Mouse (Mus musculus) ES-E14 (cell line): ENCODE results near the gene Tbl1x. TPM values are rescaled to one million over a fixed set of nuclear protein-coding genes. Genes with fewer than 3 reads are reported as not detected.

Source experiments
- DNase-seq: peaks from one replicate; pipeline ENCODE4 v3.0.0-alpha.2; 2013; ENCODE audit warnings: low read depth, low spot score
- H3K27ac ChIP-seq: 2 replicates; pipeline ENCODE4 v1.5.1; 2012; ENCODE audit warnings: low read depth, mild to moderate bottlenecking, low read length, moderate library complexity, mixed read lengths; ENCODE audit not compliant: poor library complexity, insufficient read depth, severe bottlenecking
- H3K36me3 ChIP-seq: 2 replicates; pipeline ENCODE4 v1.6.1; 2012; ENCODE audit warnings: mild to moderate bottlenecking, low read length, moderate library complexity, mixed read lengths; ENCODE audit not compliant: control insufficient read depth, poor library complexity, insufficient read depth, severe bottlenecking
- H3K4me1 ChIP-seq, 2 experiments: fragments of 150-350 bp in 1 of 2; sonication (generic) in 1 of 2; 2 replicates each; pipeline ENCODE4 v1.6.1; 2012; ENCODE audit warnings: low read length in 2 of 2, mild to moderate bottlenecking in 1 of 2, mixed read lengths in 1 of 2; ENCODE audit not compliant: control insufficient read depth in 2 of 2, insufficient read depth in 2 of 2, poor library complexity in 1 of 2
- H3K4me3 ChIP-seq, 2 experiments: fragments of 150-350 bp in 1 of 2; sonication (generic) in 1 of 2; 2 replicates each; pipeline ENCODE4 v1.5.1; 2012; ENCODE audit warnings: low read length in 2 of 2, low read depth in 1 of 2, mild to moderate bottlenecking in 1 of 2, mixed read lengths in 1 of 2; ENCODE audit not compliant: insufficient read depth in 1 of 2, poor library complexity in 1 of 2, severe bottlenecking in 1 of 2
- H3K9ac ChIP-seq: 2 replicates; pipeline ENCODE4 v1.6.1; 2012; ENCODE audit warnings: low read depth, mild to moderate bottlenecking, low read length, mixed read lengths; ENCODE audit not compliant: poor library complexity, insufficient read depth, severe bottlenecking
- H3K9me3 ChIP-seq: fragments of 150-350 bp; sonication (generic); 2 replicates; pipeline ENCODE4 v1.6.1; 2012; ENCODE audit warnings: low read depth, mild to moderate bottlenecking, low read length; ENCODE audit not compliant: control insufficient read depth, insufficient read depth
- CHD2 ChIP-seq: IDR thresholded peaks from 2 replicates; pipeline ENCODE4 v1.6.1; 2014; ENCODE audit warnings: mild to moderate bottlenecking, low read depth, low read length, inconsistent platforms
- HCFC1 ChIP-seq: IDR thresholded peaks from 2 replicates; pipeline ENCODE4 v1.6.1; 2012; ENCODE audit warnings: low read length, inconsistent platforms, borderline replicate concordance; ENCODE audit not compliant: insufficient read depth
- MAFK ChIP-seq: IDR thresholded peaks from 2 replicates; pipeline ENCODE4 v1.6.1; 2014; ENCODE audit warnings: mild to moderate bottlenecking, low read depth, low read length, inconsistent platforms; ENCODE audit not compliant: insufficient read depth
- ZC3H11A ChIP-seq: IDR thresholded peaks from 2 replicates; pipeline ENCODE4 v1.6.1; 2012; ENCODE audit warnings: low read depth, mild to moderate bottlenecking, inconsistent platforms, low read length, borderline replicate concordance
- ZNF384 ChIP-seq: IDR thresholded peaks from 2 replicates; pipeline ENCODE4 v1.6.1; 2012; ENCODE audit warnings: low read depth, low read length, inconsistent platforms
- in situ Hi-C, 2 experiments: fragments of 600-800 bp; cut with MboI; formaldehyde crosslinking; loops; one replicate each; pipeline ENCODE4 v1.15.1; 2025; ENCODE audit warnings: low sequenced_read_pairs in 2 of 2, inconsistent platforms in 1 of 2; ENCODE audit not compliant: unreplicated experiment in 2 of 2
- total RNA-seq: library from RNA; depleted of rRNA; stranded (reverse); fragments of 300-350 nt; gene quantifications from 2 replicates; pipeline ENCODE4 v1.2.3, GENCODE M21; 2012

Tbl1x gene
- total RNA-seq, 1 experiment, result 35.5 TPM

- Histone ChIP-seq H3K4me1 (peaks cover 0 to 5% of the 10 kb centered on the region in 2 experiments; a peak in 1 of 4 replicates), H3K27ac (no peak overlapping the region), H3K9me3 (no peaks in the 10 kb centered on the region), H3K36me3 (no peaks in the 10 kb centered on the region), H3K9ac (no peak overlapping the region), H3K4me3 (no peak overlapping the region)
- TF ChIP-seq MAFK, result 0 out of 2 replicates have a peak, but pooled peaks have one; percentile 23
- 0 out of 2 replicates have a peak, but pooled peaks have one; percentile 21 for TF ChIP-seq CHD2
- TF ChIP-seq ZC3H11A, result no peak
- in situ Hi-C loops, result no loop called here
- peak; percentile 57 for DNase-seq
Measured at GRCm38 (mm10) chrX:77568013-77568412, 57.2 kb downstream of the Tbl1x start.

GRCm38 (mm10) chrX:77573743-77574142, 62.9 kb downstream of the Tbl1x start:
- Histone ChIP-seq H3K27ac (no peak overlapping the region), H3K9me3 (no peaks in the 10 kb centered on the region), H3K9ac (no peak overlapping the region), H3K4me1 (peaks cover 0 to under 1% of the 10 kb centered on the region in 2 experiments; a peak in 1 of 4 replicates), H3K36me3 (no peaks in the 10 kb centered on the region), H3K4me3 (no peak overlapping the region)
- in situ Hi-C loops, result no loop called here
- no peak for TF ChIP-seq MAFK
- no peak for DNase-seq

- Histone ChIP-seq H3K36me3 (no peaks in the 10 kb centered on the region), H3K27ac (no peak overlapping the region), H3K9ac (no peak overlapping the region), H3K9me3 (no peaks in the 10 kb centered on the region), H3K4me3 (no peak overlapping the region), H3K4me1 (no peaks in the 10 kb centered on the region)
- DNase-seq, result no peak
- TF ChIP-seq MAFK, result no peak
- TF ChIP-seq HCFC1, result no peak
- TF ChIP-seq ZNF384, result no peak
- TF ChIP-seq ZC3H11A, result no peak
- no peak for TF ChIP-seq CHD2
- in situ Hi-C loops, result no loop called here
Measured at GRCm38 (mm10) chrX:77577108-77577507, 66.3 kb downstream of the Tbl1x start.

- no peaks in the 10 kb centered on the region for H3K9me3 ChIP-seq
- no peak overlapping the region for H3K27ac ChIP-seq
- H3K4me1 ChIP-seq, result no peaks in the 10 kb centered on the region
- TF ChIP-seq MAFK (no peak), ZNF384 (no peak), ZC3H11A (no peak), HCFC1 (no peak), CHD2 (no peak)
- no peak for DNase-seq
- in situ Hi-C loops, result no loop called here
- no peak overlapping the region for H3K9ac ChIP-seq
- no peak overlapping the region for H3K4me3 ChIP-seq
- no peaks in the 10 kb centered on the region for H3K36me3 ChIP-seq
Measured at GRCm38 (mm10) chrX:77578172-77578571, 67.4 kb downstream of the Tbl1x start.

GRCm38 (mm10) chrX:77579964-77580363, 69.2 kb downstream of the Tbl1x start:
- H3K9me3 ChIP-seq, result no peaks in the 10 kb centered on the region; the same call in 1 of the 2 replicates
- H3K4me3 ChIP-seq, result no peak overlapping the region
- in situ Hi-C loops, result no loop called here
- H3K36me3 ChIP-seq, result no peaks in the 10 kb centered on the region
- DNase-seq, result no peak
- TF ChIP-seq ZC3H11A (no peak), ZNF384 (no peak), CHD2 (no peak), MAFK (no peak), HCFC1 (no peak)
- H3K9ac ChIP-seq, result no peak overlapping the region
- H3K27ac ChIP-seq, result no peak overlapping the region
- no peaks in the 10 kb centered on the region for H3K4me1 ChIP-seq
